Mouse (Mus musculus): ENCODE results near the gene C1qtnf6.

The C1qtnf6 gene

GRCm38 (mm10) chr15:78514393-78515146 is 16.6 kb downstream of the C1qtnf6 start:
- DNase-seq (ENCODE audit: low spot score in 2 of 2) = peak; percentile 63 to 64

GRCm38 (mm10) chr15:78513019-78513418 is 18.2 kb downstream of the C1qtnf6 start:
- DNase-seq (ENCODE audit: low spot score in 2 of 2) = no peak

GRCm38 (mm10) chr15:78511951-78512350 is 19.3 kb downstream of the C1qtnf6 start:
- peak in 1 of 2 experiments; percentile 27 for DNase-seq (ENCODE audit: low spot score in 2 of 2)

- no peak for DNase-seq (ENCODE audit: low spot score in 2 of 2)
Measured at GRCm38 (mm10) chr15:78510736-78511135, 20.5 kb downstream of the C1qtnf6 start.

GRCm38 (mm10) chr15:78510121-78510576 is 21.1 kb downstream of the C1qtnf6 start:
- no peak for DNase-seq (ENCODE audit: low spot score in 2 of 2)

DNA sequence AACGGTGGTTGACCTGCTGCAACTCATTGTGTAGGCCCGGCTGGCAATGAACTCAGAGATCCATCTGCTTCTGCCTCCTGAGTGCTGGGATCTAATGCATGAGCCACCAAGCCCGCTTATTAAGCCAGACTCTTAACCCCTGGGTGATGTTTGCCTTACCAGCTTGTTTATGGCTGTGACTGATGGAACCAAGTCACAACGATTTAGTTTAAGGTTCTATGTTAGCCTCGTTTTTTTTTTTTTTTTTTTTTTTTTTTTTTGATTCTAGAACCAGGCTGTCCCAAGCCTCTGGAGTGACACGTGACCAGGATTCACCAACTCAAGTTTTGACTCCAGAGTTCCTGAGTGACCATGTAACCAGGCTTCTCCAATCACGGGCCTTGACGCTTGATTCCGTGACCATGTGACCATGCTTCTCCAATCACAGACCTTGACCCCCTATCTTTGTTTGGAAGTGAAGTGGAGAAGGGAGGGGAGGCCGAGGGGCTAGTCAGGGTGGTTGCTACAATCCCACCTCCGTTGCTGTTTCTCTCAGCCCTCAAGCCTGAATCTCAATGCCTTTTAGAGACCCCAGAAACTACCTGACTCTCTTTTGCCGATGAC is 21.8 kb downstream of the C1qtnf6 start:
- DNase-seq (ENCODE audit: low spot score in 2 of 2) = no peak

- DNase-seq (ENCODE audit: low spot score in 2 of 2) = no peak
Measured at GRCm38 (mm10) chr15:78508443-78508842, 22.8 kb downstream of the C1qtnf6 start.

GRCm38 (mm10) chr15:78505541-78505940 is 25.7 kb downstream of the C1qtnf6 start:
- DNase-seq (ENCODE audit: low spot score in 2 of 2) = no peak

DNA sequence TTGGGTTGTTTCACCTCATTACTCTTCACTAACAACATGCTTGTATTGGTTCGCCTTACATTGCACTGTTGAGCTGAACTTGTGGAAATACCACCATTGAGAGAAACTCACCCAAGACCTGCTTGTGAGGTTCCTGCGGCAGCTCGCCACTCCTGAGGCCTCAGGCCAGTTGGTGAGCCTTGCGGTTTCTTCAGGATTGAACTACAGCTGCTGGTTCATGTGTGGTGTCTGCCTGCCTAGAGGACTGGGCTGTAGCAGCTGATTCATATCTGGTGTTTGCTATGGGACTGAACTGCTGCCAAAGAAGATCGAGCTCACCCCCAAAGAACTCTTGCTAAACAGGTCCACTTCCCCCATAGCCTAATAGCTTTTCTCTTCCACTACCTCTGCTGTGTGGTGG is 26.4 kb downstream of the C1qtnf6 start:
- no peak for DNase-seq (ENCODE audit: low spot score in 2 of 2)

DNA sequence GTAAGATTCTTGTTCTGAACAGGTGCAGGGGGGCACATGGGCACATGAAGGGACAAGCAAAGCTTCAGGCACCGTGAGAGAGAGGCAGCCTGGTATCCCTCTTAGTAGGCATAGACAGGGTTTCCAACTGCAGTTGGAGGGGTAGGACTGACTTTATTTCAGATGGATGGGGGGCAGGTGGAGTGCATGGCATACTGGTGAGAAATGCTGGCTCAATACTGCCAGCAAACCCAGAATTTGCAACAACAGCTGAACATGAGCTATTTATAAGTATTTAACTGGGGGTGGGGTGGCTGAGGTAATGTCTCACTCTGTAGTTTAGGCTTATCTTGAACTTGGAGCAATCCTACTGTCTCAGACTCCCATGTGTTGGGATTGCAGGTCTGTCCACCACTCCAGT is 27.2 kb downstream of the C1qtnf6 start:
- DNase-seq (ENCODE audit: low spot score in 2 of 2) = no peak

DNA sequence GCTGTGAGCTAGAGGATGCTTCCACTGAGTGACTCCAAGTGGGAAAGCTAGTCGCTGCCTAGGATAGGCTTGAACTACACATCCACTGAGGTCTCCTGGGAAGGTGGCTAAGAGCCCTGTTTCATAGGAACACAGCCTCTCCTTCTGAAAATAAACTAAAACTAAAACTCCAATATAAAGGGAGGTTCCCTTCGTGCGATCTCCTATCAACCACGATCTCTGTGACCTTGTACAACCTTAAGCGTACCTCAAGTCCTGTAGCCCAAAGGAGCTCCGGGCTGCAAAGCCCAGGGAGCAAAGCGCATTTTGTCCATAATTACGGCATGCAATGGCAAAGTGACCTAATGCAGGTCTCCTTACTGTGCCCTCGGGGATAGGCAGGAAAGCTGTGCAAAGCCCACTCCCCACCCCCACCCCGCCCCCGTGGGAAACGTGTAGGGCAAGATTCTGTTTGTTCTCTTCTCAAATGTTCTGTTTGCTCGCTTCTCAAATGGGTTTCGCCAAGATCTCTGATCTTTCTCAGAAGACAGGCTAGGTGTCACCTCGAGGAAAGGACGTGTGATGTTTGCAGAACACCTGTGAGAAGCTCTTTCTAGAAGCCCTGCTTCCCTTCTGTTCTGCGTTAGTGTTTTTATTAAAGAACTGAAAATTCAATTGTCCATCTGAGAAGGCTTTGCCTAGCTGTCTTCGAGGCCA is 28.6 kb downstream of the C1qtnf6 start:
- no peak for DNase-seq (ENCODE audit: low spot score in 2 of 2)

- DNase-seq (ENCODE audit: low spot score in 2 of 2) = peak; percentile 43 to 54
Measured at GRCm38 (mm10) chr15:78494968-78495406, 36.2 kb downstream of the C1qtnf6 start, which contains the start of gene Il2rb. Gene Il2rb, minus strand, starts transcription at chr15:78495271.

- no peak for DNase-seq (ENCODE audit: low spot score in 2 of 2)
Measured at GRCm38 (mm10) chr15:78493401-78494010, 37.7 kb downstream of the C1qtnf6 start.

DNA sequence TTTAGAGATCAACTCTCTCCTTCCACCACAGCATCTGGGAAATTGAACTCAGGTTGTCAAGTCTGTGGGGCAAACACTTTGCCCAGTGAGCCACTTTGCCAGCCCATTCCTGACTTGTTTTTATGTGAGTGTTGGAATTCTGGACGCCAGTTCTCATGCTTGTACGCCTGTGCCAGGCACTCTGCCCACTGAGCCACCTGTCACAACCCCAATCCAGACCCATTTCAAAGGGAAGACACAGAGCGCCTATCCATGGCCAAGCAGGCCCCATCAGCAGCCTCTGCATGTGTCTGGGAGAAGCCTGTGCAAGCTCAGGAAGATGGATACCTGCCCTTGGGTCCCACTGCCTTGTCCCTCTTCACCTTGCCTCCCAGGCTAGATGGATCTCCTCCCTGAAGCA is 39.9 kb downstream of the C1qtnf6 start:
- no peak for DNase-seq (ENCODE audit: low spot score in 2 of 2)

DNA sequence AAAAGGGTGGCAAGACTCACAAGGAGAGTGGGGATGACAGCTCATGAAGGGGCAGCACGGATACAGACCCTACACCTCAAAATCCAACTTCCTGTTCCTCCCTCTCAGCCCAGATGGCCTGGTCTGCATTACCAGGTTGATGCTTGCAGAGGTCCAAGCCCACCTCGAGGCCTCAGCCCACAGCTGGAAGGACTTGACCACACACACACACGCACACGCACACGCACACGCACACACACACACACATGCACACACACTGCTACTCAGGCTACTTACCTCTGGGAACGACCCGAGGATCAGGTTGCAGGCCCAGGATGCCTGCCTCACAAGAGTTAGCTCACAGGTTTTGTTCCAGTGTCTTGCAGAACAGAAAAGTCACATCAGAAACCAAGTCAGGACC is 41.3 kb downstream of the C1qtnf6 start:
- DNase-seq (ENCODE audit: low spot score in 2 of 2) = no peak

GRCm38 (mm10) chr15:78489248-78489647 is 42.0 kb downstream of the C1qtnf6 start:
- DNase-seq (ENCODE audit: low spot score in 2 of 2) = no peak

- DNase-seq (ENCODE audit: low spot score in 2 of 2) = no peak
Measured at GRCm38 (mm10) chr15:78487066-78487465, 44.1 kb downstream of the C1qtnf6 start.

DNA sequence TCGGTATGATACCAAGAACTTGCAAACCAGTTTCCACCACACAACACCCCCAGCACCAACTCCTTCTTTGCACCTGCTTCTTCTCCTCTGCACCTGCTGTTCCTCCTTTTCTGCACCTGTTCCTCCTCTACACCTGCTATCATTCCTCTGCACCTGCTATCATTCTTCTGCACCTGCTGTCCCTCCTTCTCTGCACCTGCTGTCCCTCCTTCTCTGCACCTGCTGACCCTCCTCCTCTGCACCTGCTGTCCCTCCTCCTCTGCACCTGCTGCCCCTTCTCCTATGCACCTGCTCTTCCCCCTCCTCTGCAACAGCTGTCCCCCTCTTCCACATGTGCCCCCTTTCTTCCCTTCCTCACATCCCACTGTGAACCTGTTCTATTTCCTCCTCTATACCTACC is 44.7 kb downstream of the C1qtnf6 start:
- no peak for DNase-seq (ENCODE audit: low spot score in 2 of 2)

DNA sequence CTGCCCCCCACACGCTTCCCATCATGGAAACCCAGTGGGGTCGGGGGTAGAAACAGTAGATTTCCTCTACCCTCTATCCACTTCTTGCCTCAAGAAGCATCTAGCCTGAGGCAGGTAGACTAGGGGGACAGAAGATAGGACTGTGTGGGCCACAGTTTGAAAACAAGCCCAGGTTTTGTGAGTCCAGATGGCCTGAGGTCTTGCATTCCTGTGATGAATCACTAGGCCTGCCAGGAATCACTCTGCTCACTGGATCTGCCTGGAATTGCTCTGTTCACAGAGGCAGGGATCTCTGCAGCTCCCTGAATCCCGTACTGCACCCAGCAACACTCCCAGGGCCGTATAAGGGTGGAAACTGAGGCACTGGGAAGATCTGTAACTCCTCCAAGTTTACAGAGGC is 47.9 kb downstream of the C1qtnf6 start:
- DNase-seq (ENCODE audit: low spot score in 2 of 2) = no peak

DNA sequence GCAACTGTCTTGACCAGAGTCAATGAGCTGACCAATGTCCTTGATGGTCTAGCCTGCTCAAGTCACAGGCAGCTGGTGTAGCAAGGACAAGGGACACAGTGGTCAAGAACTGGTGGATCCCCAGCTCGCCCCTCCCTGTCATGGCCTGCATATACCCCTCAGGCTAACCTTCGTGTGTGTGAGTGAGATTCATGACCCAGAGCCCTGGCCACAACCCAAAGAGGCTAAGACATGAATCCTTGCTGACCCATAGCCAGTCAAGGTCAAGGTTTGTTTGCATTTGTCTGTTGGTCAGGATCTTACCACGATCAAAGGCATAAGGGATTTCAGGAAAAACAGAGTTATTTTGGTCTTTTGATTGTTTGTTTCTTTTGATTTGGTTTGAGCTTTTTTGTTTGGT is 48.7 kb downstream of the C1qtnf6 start:
- DNase-seq (ENCODE audit: low spot score in 2 of 2) = no peak

DNA sequence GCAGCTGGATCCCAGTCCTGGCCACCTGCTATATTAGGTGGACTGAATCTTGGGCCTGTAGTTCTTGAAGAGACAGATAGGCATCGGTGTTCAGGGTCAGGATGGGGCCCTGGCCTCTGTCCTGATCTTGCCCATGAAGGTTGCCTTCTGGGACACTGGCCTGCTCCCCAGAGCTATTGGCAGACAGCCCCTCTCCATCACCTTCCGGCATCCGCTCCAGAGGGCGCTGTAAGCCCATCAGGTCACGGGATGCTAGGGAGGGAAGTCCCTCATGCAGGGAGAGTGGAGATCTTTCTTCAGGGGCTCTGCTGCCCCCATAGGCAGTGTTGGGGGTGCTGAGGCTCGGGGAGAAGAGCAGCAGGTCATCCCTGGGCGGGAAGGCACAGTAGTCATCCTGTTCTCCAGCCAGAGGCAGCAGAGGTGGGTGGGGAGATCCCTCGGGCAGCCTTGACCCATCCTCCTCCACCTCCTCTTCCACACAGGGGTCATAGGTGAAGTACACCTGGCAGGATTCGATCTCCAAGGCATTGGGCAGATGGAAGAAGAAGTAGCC is 49.7 kb downstream of the C1qtnf6 start:
- DNase-seq (ENCODE audit: low spot score in 2 of 2) = no peak

DNA sequence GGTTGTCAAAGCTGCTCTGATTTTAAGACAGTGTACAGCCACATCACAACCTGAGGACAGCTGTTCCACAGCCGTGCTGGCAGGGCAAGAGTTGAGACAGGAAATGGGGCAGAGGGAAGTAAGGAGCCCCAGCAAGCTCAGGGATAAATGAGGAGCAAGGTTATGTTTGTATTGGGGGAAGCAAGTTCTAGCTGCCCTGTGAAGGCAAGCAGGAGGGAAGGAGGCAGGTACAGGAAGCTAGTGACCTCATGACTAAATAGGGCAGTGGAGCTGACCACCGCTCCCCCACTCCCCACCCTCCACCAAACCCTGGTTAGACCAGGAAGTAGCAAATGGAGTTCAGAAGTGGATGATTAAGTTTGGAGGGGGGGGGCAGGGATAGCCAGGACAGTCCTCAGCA is 50.2 kb downstream of the C1qtnf6 start:
- no peak for DNase-seq (ENCODE audit: low spot score in 2 of 2)
